Mouse (Mus musculus): ENCODE data around the gene Ppp1r13l.

Ppp1r13l gene

DNA sequence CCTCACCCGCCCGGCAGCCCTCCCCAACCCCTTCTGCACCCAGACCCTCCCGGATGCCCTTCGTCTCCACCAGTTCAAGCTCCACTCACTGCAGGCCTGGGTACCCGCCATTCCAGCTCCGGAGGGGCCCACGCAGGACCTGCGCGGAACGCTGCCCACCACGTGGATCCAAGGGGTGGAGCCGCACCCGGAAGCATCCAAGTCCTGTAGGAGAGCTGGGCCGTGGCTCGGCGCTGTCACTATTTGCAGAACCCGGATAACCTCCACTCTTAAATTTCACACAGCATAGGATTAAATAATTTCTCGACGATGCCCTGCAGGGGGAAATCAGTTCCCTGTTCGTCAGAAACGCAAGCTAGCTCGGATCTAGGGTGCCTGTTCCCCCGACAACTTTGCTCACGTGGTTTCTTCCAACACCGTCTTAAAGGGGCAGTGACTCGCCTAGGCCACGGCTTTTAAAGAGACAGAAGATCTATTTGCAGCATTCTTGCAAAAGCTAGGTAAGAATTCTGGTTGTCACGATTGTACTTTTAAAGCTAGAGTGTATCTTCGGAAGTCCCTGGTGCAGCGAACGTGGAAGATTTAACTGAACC, at the start of gene Ppp1r13l, which contains the start of gene Cd3eap:
TSS of gene Ppp1r13l (plus strand) at position 451 of the 593 bp plus-strand sequence.
TSS of gene Cd3eap (minus strand) at position 185 of the 593 bp plus-strand sequence.
- DNase-seq (ENCODE audit: low read depth): peak; percentile 95

DNA sequence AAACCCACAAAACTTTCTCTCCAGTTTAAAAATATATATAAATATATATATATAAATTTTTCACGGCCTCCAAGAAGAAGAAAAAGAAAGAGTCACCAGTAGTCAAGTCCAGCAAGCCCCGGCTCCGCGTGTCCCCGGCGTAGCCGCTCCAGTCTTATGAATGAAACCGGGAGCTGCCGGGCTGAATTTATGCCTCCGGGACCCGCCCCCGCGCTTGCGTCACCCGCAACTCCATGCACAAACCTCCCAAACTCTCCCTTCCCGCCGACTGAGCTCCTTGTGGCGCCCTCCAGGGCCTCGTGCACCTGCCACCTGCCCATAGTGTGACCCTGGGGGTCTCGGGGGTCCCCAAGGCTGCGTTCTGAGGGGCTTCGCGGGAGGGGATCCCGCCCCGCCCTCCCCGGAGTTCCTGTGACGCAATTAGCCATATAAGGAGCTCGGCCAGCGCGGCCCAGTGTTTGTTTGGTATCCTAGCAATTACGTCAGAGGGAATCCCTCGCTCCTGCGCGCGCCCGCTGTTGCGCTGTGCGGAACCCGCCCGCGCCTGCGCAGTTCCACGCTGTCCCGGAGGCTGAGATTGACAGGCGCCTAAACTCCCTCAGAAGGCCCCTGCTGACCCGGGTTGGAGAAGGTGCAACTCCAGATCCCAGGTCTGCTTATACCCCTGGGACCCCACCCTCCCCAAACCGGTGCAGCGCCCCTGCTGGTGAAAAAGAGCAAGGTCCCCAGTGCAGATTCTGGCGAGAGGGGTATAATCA, 49.5 kb upstream of the Ppp1r13l start, which contains the start of gene Fosb:
TSS of gene Fosb (minus strand) at position 168 of the 758 bp plus-strand sequence.
- DNase-seq (ENCODE audit: low read depth): peak; percentile 99

- peak; percentile 41 for DNase-seq (ENCODE audit: low read depth)
Observed at GRCm38 (mm10) chr7:19311991-19312390, 47.6 kb upstream of the Ppp1r13l start.

- DNase-seq (ENCODE audit: low read depth): no peak
Observed at GRCm38 (mm10) chr7:19314033-19314432, 45.5 kb upstream of the Ppp1r13l start.

DNA sequence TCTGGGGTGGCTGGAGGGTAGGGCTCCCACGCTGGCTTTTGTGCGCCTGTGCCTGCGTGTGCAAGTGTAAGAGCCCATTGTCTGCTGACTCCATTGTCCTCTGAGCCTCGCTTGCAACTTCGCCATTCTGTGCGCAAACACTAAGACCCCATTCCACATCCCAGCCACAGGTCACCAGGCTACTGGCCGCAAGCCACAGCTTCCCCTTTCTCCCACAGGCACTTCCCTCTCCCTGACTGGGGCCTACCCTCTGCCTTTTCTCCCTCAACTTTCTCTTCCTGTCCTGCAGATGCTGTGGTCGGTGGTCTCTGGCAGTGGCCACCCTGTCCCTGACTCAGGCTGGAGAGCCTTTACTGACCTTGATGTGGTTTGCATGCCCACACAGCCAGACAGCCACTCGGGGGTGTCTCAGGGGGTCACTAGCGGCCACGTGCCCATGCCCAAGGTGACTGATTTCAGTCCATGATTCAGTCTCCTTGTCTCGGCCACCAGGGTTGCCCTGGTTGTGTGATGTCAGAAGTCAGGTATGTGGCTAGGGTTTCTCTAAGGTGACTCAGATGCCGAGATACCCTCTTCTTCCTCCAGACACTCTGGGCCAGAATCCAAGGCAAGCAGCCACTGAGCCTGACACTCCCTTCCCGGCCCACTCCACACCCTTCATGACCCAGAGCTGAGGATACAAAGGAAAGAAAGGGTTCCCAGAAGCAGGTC, 42.9 kb upstream of the Ppp1r13l start:
- DNase-seq (ENCODE audit: low read depth): peak; percentile 49

DNA sequence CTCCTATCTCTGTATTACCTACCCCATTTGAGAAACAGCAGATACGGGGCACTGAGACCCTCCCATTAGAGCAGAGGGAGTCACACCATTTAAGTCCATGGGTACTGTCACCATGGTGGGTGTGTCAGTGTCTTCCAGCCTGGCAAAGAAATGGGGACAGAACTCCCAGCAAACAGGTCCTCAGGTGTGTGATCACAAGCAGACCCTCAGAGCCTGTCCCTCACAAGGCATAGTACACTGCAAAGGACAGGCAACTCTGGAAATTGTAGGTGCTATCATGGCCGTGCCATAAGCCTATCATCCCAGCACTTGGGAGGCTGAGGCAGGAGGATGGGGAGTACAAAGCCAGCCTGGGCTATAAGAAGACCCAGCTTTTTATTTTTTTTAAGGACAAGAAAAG, 41.3 kb upstream of the Ppp1r13l start:
- DNase-seq (ENCODE audit: low read depth): no peak

DNA sequence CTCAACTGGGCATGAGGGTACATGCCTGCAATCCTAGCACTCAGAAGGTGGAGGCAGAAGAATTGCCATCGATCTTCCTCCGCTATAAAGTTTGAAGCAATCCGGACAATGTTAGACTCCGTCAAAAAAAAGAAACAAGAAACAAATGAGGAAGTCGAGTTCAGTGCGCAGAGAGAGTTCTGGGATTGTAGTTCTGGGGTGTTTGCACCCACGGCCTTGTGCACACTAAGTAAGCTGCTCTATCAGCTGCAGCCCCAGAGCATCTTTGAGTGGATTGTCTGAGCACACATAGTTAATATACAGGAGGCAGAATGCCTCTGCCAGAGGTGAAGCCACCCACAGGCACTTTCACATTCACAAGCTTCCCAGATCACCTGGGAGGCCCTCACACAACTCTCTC, 40.9 kb upstream of the Ppp1r13l start:
- DNase-seq (ENCODE audit: low read depth): no peak

GRCm38 (mm10) chr7:19319458-19319857, 40.1 kb upstream of the Ppp1r13l start:
- peak; percentile 92 for DNase-seq (ENCODE audit: low read depth)

DNA sequence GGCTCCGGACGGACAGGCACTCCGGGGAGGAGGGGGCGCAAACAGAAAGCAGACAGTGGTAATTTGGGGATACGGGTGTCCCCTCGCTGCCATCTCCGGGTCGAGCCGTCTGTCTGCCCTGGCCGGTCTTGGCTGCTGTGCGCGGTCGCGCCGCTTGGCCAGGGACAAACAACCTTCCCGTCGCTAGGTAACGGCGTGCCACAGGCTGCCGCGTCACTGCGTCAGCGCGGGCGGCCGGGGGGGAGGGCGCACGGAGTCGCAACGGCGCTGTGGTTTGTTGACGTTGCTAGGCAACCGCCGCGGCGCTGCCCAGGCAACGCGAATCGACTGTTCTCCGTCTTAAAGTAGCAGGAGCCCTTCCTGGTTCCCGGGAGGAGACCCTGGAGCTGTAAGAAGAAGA, 39.6 kb upstream of the Ppp1r13l start:
- peak; percentile 98 for DNase-seq (ENCODE audit: low read depth)

DNA sequence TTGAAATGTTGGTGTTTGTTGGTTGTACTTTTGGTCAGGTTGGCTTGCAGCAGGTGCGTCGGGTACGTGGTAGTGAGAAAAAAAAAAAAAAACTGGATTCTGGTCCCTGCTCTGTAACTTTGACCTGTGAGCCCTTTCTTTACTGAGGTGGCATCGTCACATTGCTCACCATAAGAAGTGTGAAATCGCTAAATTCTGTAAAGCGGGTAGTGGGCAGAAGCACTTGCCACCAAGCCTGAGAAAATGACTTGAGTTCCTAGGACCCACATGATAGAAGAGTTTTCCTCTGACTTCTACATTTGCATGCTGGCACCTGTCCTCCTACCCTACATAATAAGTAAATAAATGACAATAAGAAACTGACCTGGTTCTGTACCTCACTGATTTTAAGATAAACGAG, 38.9 kb upstream of the Ppp1r13l start:
- no peak for DNase-seq (ENCODE audit: low read depth)

- DNase-seq (ENCODE audit: low read depth): peak; percentile 93
Observed at GRCm38 (mm10) chr7:19321464-19321863, 38.1 kb upstream of the Ppp1r13l start.

DNA sequence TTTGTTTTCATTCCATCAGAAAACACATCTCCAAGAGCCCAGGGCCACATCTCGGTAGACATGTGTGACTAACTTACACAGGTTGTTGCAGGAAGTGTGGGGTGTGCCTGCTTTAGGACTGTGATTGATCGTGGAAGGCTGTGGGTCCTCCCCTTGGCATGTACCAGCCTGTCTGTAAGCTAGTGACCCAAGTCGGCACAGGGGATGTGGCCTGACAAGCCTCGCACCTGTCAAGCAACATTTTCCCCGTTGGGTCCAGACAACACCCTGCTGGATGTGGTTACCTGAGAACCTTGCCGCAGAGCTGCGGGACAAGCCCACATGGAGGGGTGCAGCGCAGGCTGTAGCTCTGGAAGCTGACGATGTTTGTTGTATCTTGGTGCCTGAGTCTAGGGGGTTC, 37.1 kb upstream of the Ppp1r13l start:
- peak; percentile 70 for DNase-seq (ENCODE audit: low read depth)

DNA sequence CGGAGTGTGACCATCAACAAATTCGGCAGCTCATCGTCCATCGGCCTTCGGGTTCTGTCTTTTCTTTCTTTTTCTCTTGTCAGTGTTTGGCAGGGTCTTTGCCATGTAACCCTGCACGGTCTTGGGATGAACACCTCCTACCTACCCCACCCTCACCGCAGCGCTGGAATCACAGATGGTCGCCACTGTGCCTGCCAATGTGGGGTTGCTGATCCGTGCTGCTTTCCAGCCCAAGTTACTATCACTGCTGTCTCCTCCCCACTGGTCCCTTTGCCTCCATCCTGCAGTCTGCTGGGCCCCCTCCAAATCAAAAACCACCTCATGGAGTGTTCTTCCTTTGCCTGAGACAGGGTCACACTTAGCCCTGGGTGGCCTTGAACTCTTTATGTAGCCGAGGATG, 35.3 kb upstream of the Ppp1r13l start:
- DNase-seq (ENCODE audit: low read depth): no peak

DNA sequence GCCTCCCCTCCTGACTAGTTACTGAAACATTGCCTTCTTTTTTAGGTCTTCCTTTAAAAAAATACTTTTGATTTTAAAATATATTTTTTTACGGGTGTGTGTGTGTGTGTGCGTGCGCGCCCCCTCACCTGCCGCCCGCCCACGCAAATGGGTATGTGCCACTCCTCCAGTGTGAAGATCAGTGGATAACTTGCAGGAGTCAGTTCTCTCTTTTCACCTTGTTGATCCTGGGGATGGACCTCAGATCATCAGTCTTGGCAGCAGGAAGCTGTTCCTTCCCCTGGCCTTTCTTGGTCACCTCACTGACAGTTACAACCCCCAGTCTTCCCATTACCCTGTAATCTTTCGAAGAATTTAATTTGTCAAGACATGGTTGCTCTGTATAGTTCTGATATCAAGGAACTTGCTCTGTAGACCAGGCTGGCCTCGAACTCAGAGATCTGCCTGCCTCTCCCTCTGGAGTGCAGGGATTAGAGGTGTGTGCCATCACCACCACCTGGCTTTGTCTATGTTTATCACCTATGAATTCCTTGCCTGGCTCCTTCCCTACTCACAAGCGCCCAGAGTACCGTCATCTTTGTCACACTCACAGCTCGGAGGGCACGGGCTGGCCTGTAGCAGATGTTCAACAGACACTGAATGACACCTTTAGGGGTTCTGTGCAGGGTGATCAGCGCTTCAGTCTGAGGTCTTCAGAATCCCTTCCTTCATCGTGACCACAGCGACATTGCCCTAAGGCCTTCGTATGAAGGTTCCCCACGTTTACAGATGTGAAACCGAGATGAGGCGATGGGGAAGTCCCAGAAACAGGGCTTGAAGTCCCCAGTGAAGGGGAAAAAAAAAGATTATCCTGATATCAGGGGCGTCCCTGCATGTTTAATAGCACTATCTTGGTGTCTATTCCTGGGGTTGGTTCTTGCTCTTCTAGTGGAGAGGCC, 34.0 kb upstream of the Ppp1r13l start:
- DNase-seq (ENCODE audit: low read depth): peak; percentile 91

DNA sequence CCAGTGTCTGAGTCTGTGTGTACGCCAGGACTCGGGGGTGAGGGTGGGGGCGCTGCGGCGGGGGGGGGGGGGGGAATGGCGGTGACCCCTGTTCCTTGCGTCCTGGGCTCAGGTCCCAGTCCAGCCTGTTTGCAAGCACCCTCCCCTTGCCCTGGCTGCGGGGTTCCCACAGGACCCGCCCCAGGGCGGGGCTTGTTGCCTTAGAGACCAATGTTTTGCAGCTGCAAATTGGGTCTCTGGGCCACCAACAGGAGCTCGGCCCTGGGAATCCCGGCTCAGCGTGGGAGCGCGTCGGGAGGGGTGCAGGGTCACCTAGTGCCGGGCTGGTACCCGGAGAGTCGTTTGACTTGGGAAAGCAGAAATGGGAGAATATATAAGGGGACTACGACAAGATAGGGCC, 33.2 kb upstream of the Ppp1r13l start:
- peak; percentile 91 for DNase-seq (ENCODE audit: low read depth)

DNA sequence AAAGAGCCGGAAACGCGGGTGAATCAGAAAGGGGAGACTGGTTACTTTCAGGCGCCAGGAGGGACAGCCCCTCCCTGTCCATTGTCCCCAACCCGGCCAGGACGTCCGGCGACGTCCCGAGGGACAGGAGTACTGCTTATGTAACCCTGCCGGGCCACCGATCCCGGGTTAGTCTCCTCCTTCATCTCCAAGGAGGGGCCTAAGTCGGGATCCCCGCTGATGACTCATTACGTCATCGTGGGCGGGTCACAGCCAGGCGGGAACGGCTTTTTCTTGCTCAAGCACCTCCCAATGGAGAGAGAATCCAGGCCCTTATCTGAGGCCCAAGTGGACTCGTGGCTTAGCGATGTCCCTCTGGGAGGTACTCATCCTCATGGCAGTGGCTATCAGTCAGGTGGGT, 32.4 kb upstream of the Ppp1r13l start:
- peak; percentile 78 for DNase-seq (ENCODE audit: low read depth)

DNA sequence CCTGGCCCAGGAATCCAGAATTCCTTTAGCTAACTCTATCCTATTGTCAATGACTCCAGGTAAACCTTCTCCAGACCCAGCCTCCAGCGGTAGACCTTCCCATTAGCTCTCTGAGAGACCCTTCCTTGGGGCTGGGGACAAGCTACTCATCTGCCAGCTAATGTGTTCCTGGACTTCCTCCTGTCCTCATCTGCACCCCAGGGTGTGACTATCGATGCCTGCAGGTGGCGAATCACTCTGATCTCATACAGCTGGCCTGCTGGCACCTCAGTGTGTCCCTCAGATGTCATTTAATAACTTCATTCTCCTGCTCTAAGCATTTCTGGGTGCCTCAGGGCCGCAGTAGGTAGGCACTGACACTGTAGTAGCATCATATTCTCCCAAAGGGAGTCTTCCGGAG, 31.8 kb upstream of the Ppp1r13l start:
- peak; percentile 44 for DNase-seq (ENCODE audit: low read depth)

DNA sequence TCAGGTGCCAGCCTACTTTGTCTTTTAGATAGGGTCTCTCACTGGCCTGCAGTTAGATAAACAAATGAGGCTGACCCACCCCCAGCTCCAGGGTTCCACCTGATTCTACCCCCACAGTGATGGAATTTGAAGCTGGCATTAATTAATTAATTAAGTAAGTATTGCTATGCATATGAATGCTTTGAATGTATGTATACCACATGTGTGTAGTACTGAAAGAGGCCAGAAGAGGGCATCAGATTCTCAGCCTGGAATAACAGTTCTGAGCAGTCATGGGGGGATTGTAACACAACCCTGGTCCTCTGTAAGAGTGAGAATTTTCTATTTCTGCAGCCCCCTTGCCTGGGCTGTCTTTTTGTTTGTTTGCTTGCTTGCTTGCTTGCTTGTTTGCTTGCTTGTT, 31.1 kb upstream of the Ppp1r13l start:
- DNase-seq (ENCODE audit: low read depth): peak; percentile 78

GRCm38 (mm10) chr7:19331910-19332309, 27.6 kb upstream of the Ppp1r13l start:
- DNase-seq (ENCODE audit: low read depth): no peak

DNA sequence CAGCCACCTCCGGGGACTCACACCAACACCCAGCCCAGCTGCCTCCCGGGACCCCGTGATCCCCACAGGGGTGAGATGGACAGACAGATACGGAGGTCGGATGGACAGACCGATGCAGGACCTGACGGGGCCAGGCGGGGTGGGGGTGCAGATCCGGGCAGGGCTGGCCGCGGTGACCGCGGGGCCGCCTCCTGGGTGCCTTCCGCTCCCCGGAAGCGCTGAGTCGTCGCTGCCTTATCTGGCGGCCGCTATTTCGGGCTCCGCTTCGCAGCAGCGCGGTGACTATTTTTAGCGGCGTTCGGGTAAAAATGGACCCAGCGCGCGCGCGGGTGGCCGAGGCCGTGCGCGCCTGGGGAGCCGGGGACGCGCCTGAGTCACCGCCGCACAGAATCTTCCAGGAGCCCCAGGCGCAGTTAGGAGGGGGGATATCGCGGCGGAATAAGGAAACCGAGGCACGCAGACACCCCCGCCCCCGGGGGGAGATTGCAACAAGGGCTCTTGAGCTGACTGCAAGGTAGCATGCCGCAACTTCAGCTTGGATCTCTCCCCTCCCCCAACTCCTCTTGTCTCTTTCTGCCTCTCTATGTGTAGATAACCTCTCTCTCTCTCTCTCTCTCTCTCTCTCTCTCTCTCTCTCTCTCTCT, 26.7 kb upstream of the Ppp1r13l start:
- DNase-seq (ENCODE audit: low read depth): peak; percentile 88

GRCm38 (mm10) chr7:19335583-19335982, 24.0 kb upstream of the Ppp1r13l start:
- DNase-seq (ENCODE audit: low read depth): peak; percentile 60
